Mouse (Mus musculus) small intestine, adult 2 months (tissue): ENCODE measurements around the gene Tex2.

Experiments
- CTCF ChIP-seq: fragments of 200-500 bp; IDR thresholded peaks from 2 replicates; pipeline ENCODE4 v1.5.1; 2012; ENCODE audit warnings: low read depth, mild to moderate bottlenecking, control low read depth, inconsistent platforms, low read length, moderate library complexity, mixed read lengths; ENCODE audit not compliant: insufficient replicate concordance, insufficient read length; ENCODE audit errors: extremely low read depth
- POLR2A ChIP-seq: fragments of 200-500 bp; IDR thresholded peaks from 2 replicates; pipeline ENCODE4 v1.6.1; 2012; ENCODE audit warnings: low read depth, mild to moderate bottlenecking, control low read depth, inconsistent platforms, low read length, moderate library complexity

- TF ChIP-seq CTCF (no peak), POLR2A (no peak)
These were observed 70.2 kb downstream of the Tex2 start for GRCm38 (mm10) chr11:106543006-106543405.
